Mouse (Mus musculus) embryonic facial prominence, embryonic 12.5 days (tissue): ENCODE data around the gene Trim47. TPM values are rescaled to one million over a fixed set of nuclear protein-coding genes. Genes with fewer than 3 reads are reported as not detected.

Experiments used
- polyA plus RNA-seq: library from polyadenylated mRNA; unstranded; fragments of >200 nt; fragmentation: Nextera tagmentation; extraction: Ambion mirVana; gene quantifications from 2 replicates; pipeline ENCODE4 v1.2.1, GENCODE M21; 2016

Gene Trim47
- polyA plus RNA-seq, 1 experiment from 2014 or later: 6.9 TPM

Other genes starting within 250 kb of the Trim47 start
- 1.8 and 2.4 TPM in 2 replicates for gene Smim5, start 227.2 kb downstream of the Trim47 start, polyA plus RNA-seq
- 1.00 and 1.7 TPM in 2 replicates for gene Smim6, start 215.2 kb downstream of the Trim47 start, polyA plus RNA-seq
- 46.9 and 47.0 TPM in 2 replicates for gene Sap30bp, start 193.9 kb downstream of the Trim47 start, polyA plus RNA-seq
- gene Recql5, start 193.7 kb downstream of the Trim47 start, polyA plus RNA-seq: 26.3 and 28.7 TPM in 2 replicates
- gene Itgb4, start 152.5 kb downstream of the Trim47 start, polyA plus RNA-seq: 4.1 and 4.2 TPM in 2 replicates
- 165 and 169 TPM in 2 replicates for gene Galk1, start 114.5 kb downstream of the Trim47 start, polyA plus RNA-seq
- gene H3f3b, start 99.2 kb downstream of the Trim47 start, polyA plus RNA-seq: 2,246 and 2,293 TPM in 2 replicates
- 43.6 and 44.1 TPM in 2 replicates for gene Unk, start 96.9 kb downstream of the Trim47 start, polyA plus RNA-seq
- 1.3 and 1.8 TPM in 2 replicates for gene Unc13d, start 49.2 kb downstream of the Trim47 start, polyA plus RNA-seq
- 44.9 and 48.3 TPM in 2 replicates for gene Wbp2, start 40.2 kb downstream of the Trim47 start, polyA plus RNA-seq
- 2.3 and 2.6 TPM in 2 replicates for gene Trim65, start 3.9 kb upstream of the Trim47 start, polyA plus RNA-seq
- 83.7 and 89.2 TPM in 2 replicates for gene Mrpl38, start 11.7 kb upstream of the Trim47 start, polyA plus RNA-seq
- 61.2 and 61.3 TPM in 2 replicates for gene Fbf1, start 41.0 kb upstream of the Trim47 start, polyA plus RNA-seq
- 66.5 and 71.9 TPM in 2 replicates for gene Ten1, start 71.6 kb upstream of the Trim47 start, polyA plus RNA-seq
- gene Acox1, start 71.8 kb upstream of the Trim47 start, polyA plus RNA-seq: 25.8 and 26.4 TPM in 2 replicates
- 2.9 and 3.1 TPM in 2 replicates for gene Evpl, start 110.9 kb upstream of the Trim47 start, polyA plus RNA-seq
- 105 and 107 TPM in 2 replicates for gene Srp68, start 147.0 kb upstream of the Trim47 start, polyA plus RNA-seq
- gene Galr2, start 153.7 kb upstream of the Trim47 start, polyA plus RNA-seq: 0.47 and 0.56 TPM in 2 replicates
- 78.8 and 83.9 TPM in 2 replicates for gene Exoc7, start 180.0 kb upstream of the Trim47 start, polyA plus RNA-seq
- gene Foxj1, start 208.2 kb upstream of the Trim47 start, polyA plus RNA-seq: 1.0 and 1.8 TPM in 2 replicates